7 mouse cellular contexts compared by ENCODE assay signal in genomic region chr2:72285256-72285887, GRCm38 (mm10). TPM values are rescaled to one million over a fixed set of nuclear protein-coding genes. Genes with fewer than 3 reads are reported as not detected.
DNase-seq lines count a peak whose midpoint lies in the region; ATAC-seq and TF ChIP-seq lines count a peak whose summit lies in the region.

Map3k20 (plus strand) TSS chr2:72285637.

- H3K36me3 ChIP-seq in hindbrain, embryonic 15.5 days: no peaks in the 10 kb centered on the region

- H3K4me2 ChIP-seq in hindbrain, embryonic 15.5 days: peak within 1 kb of the TSS; percentile 97

- no peaks in the 10 kb centered on the region for H3K9me3 ChIP-seq in hindbrain, embryonic 15.5 days

- 3% methylated on average over 35 of the region's 50 CpGs for WGBS in hindbrain, embryonic 15.5 days

- H3K4me1 ChIP-seq in hindbrain, embryonic 15.5 days (replicated peaks): 0 out of 2 replicates have a peak, but pooled peaks cover 3% of the 10 kb centered on the region

- TF ChIP-seq CTCF in gastrocnemius, adult 2 months (IDR thresholded peaks at IDR 0.05): peak; percentile 70
- peak; percentile 53 for TF ChIP-seq CTCF in left cerebral cortex, adult 2 months (IDR thresholded peaks at IDR 0.05)

- DNase-seq in WW6 (ENCODE audit: low read depth, low spot score): peak; percentile 16
- DNase-seq in cerebellum, postnatal 14 days: peak; percentile 72 to 76
- DNase-seq in gastrocnemius, adult 2 months: peak; percentile 89
- DNase-seq in left cerebral cortex, adult 2 months (ENCODE audit: extremely low spot score in 1 of 2, low spot score in 2 of 2): peak; percentile 56 to 58
- peak; percentile 57 for DNase-seq in right cerebral cortex, postnatal 25 days

- H3K27ac ChIP-seq in gastrocnemius, adult 2 months: peak within 1 kb of the TSS; percentile 98
- H3K27ac ChIP-seq in hindbrain, embryonic 15.5 days (replicated peaks): 0 out of 2 replicates have a peak within 1 kb of the TSS, but pooled peaks have one; percentile 0
- H3K27ac ChIP-seq in left cerebral cortex, adult 2 months: peak within 1 kb of the TSS; percentile 53

- H3K4me3 ChIP-seq in gastrocnemius, adult 2 months: peak within 1 kb of the TSS; percentile 84
- peak within 1 kb of the TSS; percentile 70 for H3K4me3 ChIP-seq in hindbrain, embryonic 15.5 days
- peak within 1 kb of the TSS; percentile 77 for H3K4me3 ChIP-seq in left cerebral cortex, adult 2 months

- H3K27me3 ChIP-seq in hindbrain, embryonic 15.5 days: 0 out of 2 replicates have a peak, but pooled peaks cover 7% of the 10 kb centered on the region

- peak within 1 kb of the TSS; percentile 64 for H3K9ac ChIP-seq in hindbrain, embryonic 15.5 days

- peak; percentile 80 for ATAC-seq in hindbrain, embryonic 15.5 days (ENCODE audit: low FRiP score, low read depth)
- peak; percentile 88 for ATAC-seq in megakaryocyte, adult 5-6 weeks (ENCODE audit: poor library complexity, severe bottlenecking)

- intact Hi-C loops in gastrocnemius, adult 2 months (cut with DNase I): no loop called here
- intact Hi-C loops in left cerebral cortex, adult 2 months (cut with DNase I): no loop called here

RNA-seq across cellular contexts. Expression of gene Map3k20, which starts in this region (rescaled TPM):
- 100 to 1,000 TPM; 338 to 407 TPM for total RNA-seq in gastrocnemius, adult 2 months (2021)
- 4.5 and 4.8 TPM in 2 replicates for polyA plus RNA-seq in hindbrain, embryonic 15.5 days (2015; fragmentation: Nextera tagmentation; extraction: Ambion mirVana)
- total RNA-seq in left cerebral cortex, adult 2 months (2021): 10 to 100 TPM in 1 of 2 experiments, 1 to 10 TPM in 1; 9.8 to 10.8 TPM
- total RNA-seq in megakaryocyte, adult 5-6 weeks (2015): 43.8 and 47.9 TPM in 2 replicates
- total RNA-seq in megakaryocyte, adult 5-6 weeks (2017): 34.8 and 40.2 TPM in 2 replicates

Comparison
In these comparisons a context has a peak if more than half of its experiments do, and no peak if none do; other contexts are left out.
1. Peak in every context shown above with its lines: DNase-seq, ATAC-seq, H3K4me3 ChIP-seq and H3K27ac ChIP-seq.
2. RNA of gene Map3k20 (total RNA-seq): 338 to 407 TPM in gastrocnemius, adult 2 months; 34.8 to 47.9 TPM in megakaryocyte, adult 5-6 weeks and 9.8 to 10.8 TPM in left cerebral cortex, adult 2 months; every median in the first group is over 4 times any median in the second.
3. DNase-seq: peak in every context shown above with its lines; median percentile 89 in gastrocnemius, adult 2 months; 74 in cerebellum, postnatal 14 days; 57 in left cerebral cortex, adult 2 months; 57 in right cerebral cortex, postnatal 25 days; 16 in WW6.
4. H3K27ac ChIP-seq: peak in every context shown above with its lines; median percentile 98 in gastrocnemius, adult 2 months; 53 in left cerebral cortex, adult 2 months; 0 in hindbrain, embryonic 15.5 days.